Mouse (Mus musculus) E14TG2a.4 (cell line): ENCODE measurements at regions not wholly inside any gene's neighbourhood (a gene's known extent, or its start where the extent isn't known, plus 50 kb on each side); places are given as distances from the start of the nearest gene placed in this dataset.

Experiments used
- H3K27me3 ChIP-seq: 2 replicates; pipeline ENCODE4 v1.6.1; 2014; ENCODE audit warnings: low read length, control low read depth; ENCODE audit not compliant: insufficient read depth
- H3K36me3 ChIP-seq: 2 replicates; pipeline ENCODE4 v1.6.1; 2014; ENCODE audit warnings: low read length, control low read depth; ENCODE audit not compliant: insufficient read depth
- H3K4me1 ChIP-seq: replicated peaks from 2 replicates; pipeline ENCODE4 v1.6.1; 2014; ENCODE audit warnings: low read depth, low read length, control low read depth
- H3K4me3 ChIP-seq: replicated peaks from 2 replicates; pipeline ENCODE4 v1.5.1; 2014; ENCODE audit warnings: mild to moderate bottlenecking, low read length
- H3K9me3 ChIP-seq: 2 replicates; pipeline ENCODE4 v1.6.1; 2014; ENCODE audit warnings: low read length, control low read depth
- CTCF ChIP-seq: conservative IDR thresholded peaks from 2 replicates; pipeline ENCODE4 v1.5.1; 2014; ENCODE audit warnings: low read length
- NANOG ChIP-seq: IDR thresholded peaks from 2 replicates; pipeline ENCODE4 v1.6.1; 2014; ENCODE audit warnings: borderline replicate concordance, low read length, mixed read lengths
- POU5F1 ChIP-seq: IDR thresholded peaks from 2 replicates; pipeline ENCODE4 v1.6.1; 2014; ENCODE audit warnings: low read length, borderline replicate concordance

DNA sequence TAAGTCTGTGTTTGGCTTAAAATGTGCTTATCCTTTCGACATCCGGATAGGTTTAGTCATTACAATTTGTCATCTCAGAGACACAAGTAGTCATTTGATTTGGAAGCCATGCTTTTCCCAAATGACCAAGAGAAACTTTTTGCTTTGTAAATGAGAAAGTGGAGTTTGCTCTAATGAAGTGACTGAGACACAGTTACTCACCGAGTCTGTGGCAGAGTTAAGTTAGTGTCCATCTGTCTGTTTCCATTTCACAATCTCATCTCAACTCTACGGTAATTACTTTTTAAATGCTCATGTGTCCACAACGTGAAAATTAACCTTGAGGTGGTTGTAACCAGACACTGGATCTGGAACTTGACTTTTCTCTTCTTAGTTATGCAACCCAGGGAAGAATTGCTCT lies 59.2 kb upstream of the Mpdz start:
- Histone ChIP-seq H3K4me1 (no peaks in the 10 kb centered on the region), H3K9me3 (no peaks in the 10 kb centered on the region), H3K4me3 (no peak overlapping the region), H3K27me3 (no peaks in the 10 kb centered on the region), H3K36me3 (no peaks in the 10 kb centered on the region)
- TF ChIP-seq CTCF (no peak), POU5F1 (no peak)

GRCm38 (mm10) chr4:81498133-81498532 lies 55.5 kb upstream of the Mpdz start:
- no peak overlapping the region for H3K4me3 ChIP-seq
- TF ChIP-seq CTCF = no peak
- no peak for TF ChIP-seq POU5F1
- no peak for TF ChIP-seq NANOG
- H3K36me3 ChIP-seq = no peaks in the 10 kb centered on the region
- H3K4me1 ChIP-seq = no peaks in the 10 kb centered on the region
- no peaks in the 10 kb centered on the region for H3K9me3 ChIP-seq
- no peaks in the 10 kb centered on the region for H3K27me3 ChIP-seq

- Histone ChIP-seq H3K4me3 (no peak overlapping the region), H3K4me1 (no peaks in the 10 kb centered on the region), H3K36me3 (no peaks in the 10 kb centered on the region), H3K27me3 (no peaks in the 10 kb centered on the region), H3K9me3 (no peaks in the 10 kb centered on the region)
- TF ChIP-seq CTCF (no peak), NANOG (no peak), POU5F1 (no peak)
Observed at GRCm38 (mm10) chr4:81492811-81493210, 50.2 kb upstream of the Mpdz start.
